Mouse (Mus musculus) intestine, embryonic 16.5 days (tissue): ENCODE data around the gene Rrm1. TPM values are rescaled to one million over a fixed set of nuclear protein-coding genes. Genes with fewer than 3 reads are reported as not detected.

Experiments used
- ATAC-seq: fragments of 200-750 bp; cut with Nextera tagmentation; 2 replicates; pipeline ENCODE4 v1.8.0; 2017; ENCODE audit warnings: moderate TSS enrichment, moderate library complexity
- H3K27ac ChIP-seq: fragments of 300-500 bp; sonication (generic); 2 replicates; pipeline ENCODE4 v1.5.1; 2014; ENCODE audit warnings: mild to moderate bottlenecking, low read length
- H3K27me3 ChIP-seq: fragments of 300-500 bp; sonication (generic); replicated peaks from 2 replicates; pipeline ENCODE4 v1.6.1; 2014; ENCODE audit warnings: low read length, control low read depth, mixed read lengths; ENCODE audit not compliant: control insufficient read depth, insufficient read depth
- H3K36me3 ChIP-seq: fragments of 300-500 bp; sonication (generic); 2 replicates; pipeline ENCODE4 v1.6.1; 2014; ENCODE audit warnings: low read length, control low read depth; ENCODE audit not compliant: control insufficient read depth, insufficient read depth
- H3K4me1 ChIP-seq: fragments of 300-500 bp; sonication (generic); 2 replicates; pipeline ENCODE4 v1.6.1; 2014; ENCODE audit warnings: low read length, control low read depth, mixed read lengths; ENCODE audit not compliant: control insufficient read depth, insufficient read depth
- H3K4me2 ChIP-seq: fragments of 300-500 bp; sonication (generic); 2 replicates; pipeline ENCODE4 v1.6.1; 2014; ENCODE audit warnings: low read depth, low read length, control low read depth
- H3K4me3 ChIP-seq: fragments of 300-500 bp; sonication (generic); 2 replicates; pipeline ENCODE4 v1.5.1; 2014; ENCODE audit warnings: mild to moderate bottlenecking, low read length
- H3K9ac ChIP-seq: fragments of 300-500 bp; sonication (generic); 2 replicates; pipeline ENCODE4 v1.6.1; 2014; ENCODE audit warnings: low read depth, low read length
- H3K9me3 ChIP-seq: fragments of 300-500 bp; sonication (generic); 2 replicates; pipeline ENCODE4 v1.6.1; 2016; ENCODE audit warnings: low read length, control low read depth; ENCODE audit not compliant: control insufficient read depth
- WGBS: fragments of 180-500 bp; shearing (Covaris S2); extraction: QIAGEN DNeasy Blood & Tissue Kit; methylation state at CpG from one replicate; pipeline ENCODE4 v1.1.7; 2014; 5-methylcytosine and 5-hydroxymethylcytosine counted together
- polyA plus RNA-seq: library from polyadenylated mRNA; unstranded; fragments of >200 nt; fragmentation: Nextera tagmentation; extraction: Ambion mirVana; gene quantifications from 2 replicates; pipeline ENCODE4 v1.2.1, GENCODE M21; 2015

Gene Rrm1
- polyA plus RNA-seq, 1 experiment from 2014 or later, result 120 TPM

DNA sequence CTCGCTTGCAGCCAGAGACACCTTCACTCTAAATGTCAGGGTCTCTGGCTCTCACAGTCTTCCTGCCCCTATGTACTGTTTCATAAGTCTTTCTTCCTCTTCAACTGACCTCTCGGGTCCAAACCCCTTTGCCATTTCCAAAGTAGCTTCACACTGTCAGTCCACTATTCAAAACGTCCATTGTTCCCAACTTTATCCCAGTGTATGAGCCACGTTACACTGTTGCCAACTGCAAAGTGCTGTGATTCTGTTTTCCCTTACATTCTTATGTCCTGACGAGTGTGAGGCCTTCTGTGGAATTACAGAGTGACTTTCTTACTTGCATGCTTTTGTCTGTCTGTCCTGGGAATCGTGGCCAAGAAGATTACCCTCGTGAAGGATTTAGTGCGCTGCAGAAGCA is 26.1 kb downstream of the Rrm1 start:
- Histone ChIP-seq H3K4me3 (no peak overlapping the region), H3K27ac (no peak overlapping the region), H3K9me3 (no peaks in the 10 kb centered on the region), H3K4me1 (no peaks in the 10 kb centered on the region), H3K36me3 (peaks cover 19% of the 10 kb centered on the region), H3K4me2 (no peak overlapping the region), H3K27me3 (no peaks in the 10 kb centered on the region), H3K9ac (no peak overlapping the region)
- 90% methylated on average over 8 of the region's 8 CpGs for WGBS
- no peak for ATAC-seq

- 0 out of 2 replicates have a peak, but pooled peaks cover 2% of the 10 kb centered on the region for H3K36me3 ChIP-seq
- no peak overlapping the region for H3K4me2 ChIP-seq
- 49% methylated on average over 5 of the region's 5 CpGs for WGBS
- no peaks in the 10 kb centered on the region for H3K9me3 ChIP-seq
- H3K27ac ChIP-seq, result no peak overlapping the region
- no peak for ATAC-seq
- no peaks in the 10 kb centered on the region for H3K27me3 ChIP-seq
- no peak overlapping the region for H3K9ac ChIP-seq
- H3K4me1 ChIP-seq, result no peaks in the 10 kb centered on the region
- no peak overlapping the region for H3K4me3 ChIP-seq
Observed at GRCm38 (mm10) chr7:102472675-102473074, 31.2 kb downstream of the Rrm1 start.

DNA sequence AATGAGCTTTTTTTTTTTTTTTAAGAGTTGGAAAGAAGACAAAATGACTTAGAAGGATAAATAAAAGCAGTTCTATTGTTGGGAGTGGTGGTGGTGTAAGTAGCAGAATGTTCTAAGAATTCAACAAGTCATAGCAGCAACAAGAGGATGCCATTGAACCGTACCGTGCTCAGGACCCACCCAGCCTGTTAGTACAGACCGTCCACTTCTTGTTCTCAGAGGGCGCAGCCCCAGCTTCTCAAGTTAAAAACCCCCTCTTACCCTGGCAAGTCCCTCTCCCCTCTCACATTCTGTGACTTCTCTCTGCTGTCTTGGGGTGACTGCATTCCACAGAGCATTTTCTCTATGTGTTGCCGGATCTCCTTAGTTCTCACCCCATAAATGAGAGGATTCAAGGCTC is 35.1 kb downstream of the Rrm1 start:
- WGBS, result 94% methylated on average over 5 of the region's 5 CpGs
- Histone ChIP-seq H3K27ac (no peak overlapping the region), H3K4me3 (no peak overlapping the region), H3K9me3 (no peaks in the 10 kb centered on the region), H3K27me3 (no peaks in the 10 kb centered on the region), H3K4me1 (0 out of 2 replicates have a peak, but pooled peaks cover 7% of the 10 kb centered on the region), H3K9ac (no peak overlapping the region), H3K36me3 (no peaks in the 10 kb centered on the region), H3K4me2 (no peak overlapping the region)
- ATAC-seq, result no peak

GRCm38 (mm10) chr7:102477377-102477776 is 35.9 kb downstream of the Rrm1 start:
- Histone ChIP-seq H3K4me1 (0 out of 2 replicates have a peak, but pooled peaks cover 7% of the 10 kb centered on the region), H3K4me2 (no peak overlapping the region), H3K36me3 (no peaks in the 10 kb centered on the region), H3K9ac (no peak overlapping the region), H3K4me3 (no peak overlapping the region), H3K27ac (no peak overlapping the region), H3K27me3 (no peaks in the 10 kb centered on the region), H3K9me3 (no peaks in the 10 kb centered on the region)
- no peak for ATAC-seq
- 83% methylated on average over 11 of the region's 11 CpGs for WGBS

- H3K4me3 ChIP-seq, result no peak overlapping the region
- H3K9me3 ChIP-seq, result no peaks in the 10 kb centered on the region
- H3K27me3 ChIP-seq, result no peaks in the 10 kb centered on the region
- no peak overlapping the region for H3K9ac ChIP-seq
- no peak overlapping the region for H3K27ac ChIP-seq
- no peak overlapping the region for H3K4me2 ChIP-seq
- no peak for ATAC-seq
- no peaks in the 10 kb centered on the region for H3K36me3 ChIP-seq
- WGBS, result 85% methylated on average over 4 of the region's 4 CpGs
- 0 out of 2 replicates have a peak, but pooled peaks cover 7% of the 10 kb centered on the region for H3K4me1 ChIP-seq
Observed at GRCm38 (mm10) chr7:102478425-102478824, 36.9 kb downstream of the Rrm1 start.

GRCm38 (mm10) chr7:102478926-102479325 is 37.4 kb downstream of the Rrm1 start:
- peak; percentile 57 for ATAC-seq
- H3K9ac ChIP-seq, result no peak overlapping the region
- H3K4me3 ChIP-seq, result no peak overlapping the region
- H3K27me3 ChIP-seq, result no peaks in the 10 kb centered on the region
- H3K27ac ChIP-seq, result no peak overlapping the region
- H3K36me3 ChIP-seq, result no peaks in the 10 kb centered on the region
- H3K4me2 ChIP-seq, result no peak overlapping the region
- WGBS, result 69% methylated on average over 3 of the region's 3 CpGs
- H3K9me3 ChIP-seq, result no peaks in the 10 kb centered on the region
- H3K4me1 ChIP-seq, result 0 out of 2 replicates have a peak, but pooled peaks cover 7% of the 10 kb centered on the region

- Histone ChIP-seq H3K4me3 (no peak overlapping the region), H3K4me1 (0 out of 2 replicates have a peak, but pooled peaks cover 7% of the 10 kb centered on the region), H3K9ac (no peak overlapping the region), H3K36me3 (no peaks in the 10 kb centered on the region), H3K9me3 (no peaks in the 10 kb centered on the region), H3K27me3 (no peaks in the 10 kb centered on the region), H3K4me2 (no peak overlapping the region), H3K27ac (no peak overlapping the region)
- 59% methylated on average over 5 of the region's 5 CpGs for WGBS
- peak; percentile 78 for ATAC-seq
Observed at GRCm38 (mm10) chr7:102479368-102480078, 38.0 kb downstream of the Rrm1 start.

DNA sequence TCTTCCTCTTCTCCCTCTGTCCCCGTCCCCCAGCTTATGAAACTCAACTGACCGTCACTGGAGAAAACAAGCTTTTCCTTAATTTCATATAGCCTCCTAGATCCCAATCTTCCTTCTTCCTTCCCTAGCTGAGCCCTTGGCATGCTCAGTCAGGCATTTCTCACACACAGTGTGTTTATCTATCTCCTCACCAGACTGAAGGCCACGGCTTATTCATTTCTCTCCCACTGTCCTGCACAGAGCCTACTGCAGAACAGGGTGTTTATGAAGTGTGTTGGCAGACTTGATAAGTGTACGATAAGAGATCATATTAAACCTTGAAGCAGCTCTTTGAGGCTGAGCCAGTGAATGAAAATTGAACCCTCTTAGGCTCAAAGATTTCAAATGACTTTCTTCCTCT is 39.3 kb downstream of the Rrm1 start:
- no peak overlapping the region for H3K27ac ChIP-seq
- H3K27me3 ChIP-seq, result no peaks in the 10 kb centered on the region
- H3K4me1 ChIP-seq, result 0 out of 2 replicates have a peak, but pooled peaks cover 7% of the 10 kb centered on the region
- no peak for ATAC-seq
- WGBS, result 71% methylated on average over 4 of the region's 4 CpGs
- H3K4me2 ChIP-seq, result no peak overlapping the region
- H3K9me3 ChIP-seq, result no peaks in the 10 kb centered on the region
- no peaks in the 10 kb centered on the region for H3K36me3 ChIP-seq
- H3K9ac ChIP-seq, result no peak overlapping the region
- no peak overlapping the region for H3K4me3 ChIP-seq

DNA sequence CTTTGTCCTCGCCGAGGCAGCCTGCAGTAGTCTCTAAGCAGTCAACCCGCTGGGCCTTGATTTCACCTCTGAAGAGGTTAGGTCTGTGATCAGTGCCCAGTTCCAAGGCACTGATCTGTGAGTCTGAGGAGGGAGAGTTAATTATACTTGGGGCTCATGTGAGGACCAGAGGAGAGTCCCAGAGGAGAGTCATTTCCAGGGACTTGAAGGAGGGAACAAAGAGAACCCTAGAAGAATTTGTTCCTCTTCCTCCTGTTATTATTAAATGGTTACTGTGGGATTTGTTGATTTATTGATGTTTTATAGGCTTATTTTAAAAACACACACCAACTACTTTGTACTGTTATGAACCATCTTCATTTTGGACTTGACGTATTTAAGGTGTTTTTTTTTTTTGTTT is 40.1 kb downstream of the Rrm1 start, which contains the start of gene Olfr543:
Olfr543 (minus strand) TSS at position 101 of the 400 bp plus-strand sequence.
- Histone ChIP-seq H3K27ac (no peak within 1 kb of the TSS), H3K4me3 (no peak within 1 kb of the TSS), H3K27me3 (no peaks in the 10 kb centered on the region), H3K4me1 (0 out of 2 replicates have a peak, but pooled peaks cover 7% of the 10 kb centered on the region), H3K9me3 (no peaks in the 10 kb centered on the region), H3K4me2 (no peak within 1 kb of the TSS), H3K9ac (no peak within 1 kb of the TSS), H3K36me3 (no peaks in the 10 kb centered on the region)
- no peak for ATAC-seq
- 96% methylated on average over 4 of the region's 4 CpGs for WGBS
